Mouse (Mus musculus): Measurements from ENCODE around the gene Hspbap1.

DNA sequence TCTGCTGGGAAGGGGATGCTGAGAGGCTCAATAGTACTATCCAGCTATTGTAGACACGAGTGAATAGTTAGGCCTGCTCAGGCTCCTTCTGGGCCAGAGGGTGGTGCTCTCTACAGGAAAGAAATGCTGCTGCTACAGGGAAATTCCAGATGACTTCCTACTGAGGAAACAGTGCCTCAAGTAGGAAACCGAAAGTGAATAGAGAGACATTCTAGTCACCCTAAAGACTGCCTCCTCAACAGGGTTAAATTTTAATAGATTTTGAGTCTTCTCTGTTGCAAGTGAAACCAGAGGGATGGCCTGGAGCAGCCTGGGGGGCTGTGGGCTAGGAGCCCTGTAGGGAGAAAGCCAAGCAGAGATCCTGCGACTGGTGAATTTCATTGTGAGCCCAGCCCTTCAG lies 99.0 kb downstream of the Hspbap1 start:
- no peak for TF ChIP-seq CTCF (IDR thresholded peaks at IDR 0.05; ENCODE audit: extremely low read depth, insufficient read depth, insufficient read length, insufficient replicate concordance)
- TF ChIP-seq POLR2A (IDR thresholded peaks at IDR 0.05; ENCODE audit: low read depth, low read length) = no peak

Data from spleen, adult 2 months (tissue).